Mouse (Mus musculus) C2C12 (cell line): ENCODE measurements around the gene Fancc.

Source experiments
- CTCF ChIP-seq: IDR thresholded peaks from one replicate; pipeline ENCODE4 v1.5.1; 2011; ENCODE audit not compliant: control insufficient read depth, insufficient read depth, insufficient read length
- MYOD1 ChIP-seq: IDR thresholded peaks from one replicate; pipeline ENCODE4 v1.6.1; 2011; ENCODE audit warnings: low read depth; ENCODE audit not compliant: control insufficient read depth, insufficient read length
- USF1 ChIP-seq: IDR thresholded peaks from one replicate; pipeline ENCODE4 v1.6.1; 2011; ENCODE audit warnings: low read depth, mild to moderate bottlenecking, control low read depth, moderate library complexity

DNA sequence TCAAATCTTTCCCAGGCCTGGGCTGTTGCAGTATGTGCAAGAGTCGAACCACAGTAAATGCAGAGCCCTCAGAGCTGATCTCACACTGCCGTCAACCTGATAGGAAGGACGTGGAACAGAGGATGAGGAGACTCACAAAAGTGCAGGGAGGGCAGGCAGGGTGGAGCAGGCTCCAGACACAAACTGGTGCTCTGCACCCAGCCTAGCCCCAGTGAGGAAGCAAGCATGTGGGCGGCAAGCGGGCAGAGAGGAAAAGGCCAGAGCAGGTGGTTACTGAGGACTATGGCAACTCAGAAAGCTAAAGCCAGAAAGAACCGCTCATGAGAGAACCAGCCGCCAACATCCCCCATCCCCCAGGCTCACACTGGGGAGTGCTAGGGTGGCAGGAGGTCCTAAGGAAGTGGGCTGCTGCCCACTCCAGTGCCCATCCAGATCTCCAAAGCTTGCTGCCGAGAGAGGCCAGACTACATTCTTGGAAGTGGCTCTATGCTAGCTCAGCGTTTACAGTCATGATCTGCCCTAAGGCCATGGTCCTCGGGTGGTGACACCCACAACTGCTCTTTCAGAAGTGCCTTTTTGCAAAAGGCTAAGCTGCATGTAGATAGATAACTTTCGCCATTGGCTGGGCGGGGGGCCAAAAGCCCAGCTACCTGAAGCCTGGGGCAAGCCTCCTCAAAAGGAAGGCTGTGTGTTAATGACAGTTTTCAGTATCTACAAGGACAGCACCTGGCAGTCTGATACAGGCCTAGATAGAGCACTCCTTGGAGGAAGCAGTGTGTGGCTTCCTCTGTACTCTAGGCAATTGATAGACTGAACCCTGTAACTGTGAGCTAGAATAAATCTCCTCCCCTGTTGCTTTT, 183.1 kb downstream of the Fancc start:
- no peak for TF ChIP-seq CTCF
- no peak for TF ChIP-seq MYOD1
- no peak for TF ChIP-seq USF1
